Mouse (Mus musculus) small intestine, adult 10 weeks (tissue): Measurements from ENCODE around the gene Krt72. TPM values are rescaled to one million over a fixed set of nuclear protein-coding genes. Genes with fewer than 3 reads are reported as not detected.

ENCODE experiments used
- polyA plus RNA-seq: library from polyadenylated mRNA; stranded (reverse); fragments of 350-450 nt; fragmentation: Illumina TruSeq; extraction: RNeasy Lipid Tissue Mini Kit (QIAGEN cat#74804); gene quantifications from one replicate; pipeline ENCODE4 v1.2.3, GENCODE M21; 2014; ENCODE audit warnings: low replicate concordance

Gene Krt72
- polyA plus RNA-seq, result not detected

DNA sequence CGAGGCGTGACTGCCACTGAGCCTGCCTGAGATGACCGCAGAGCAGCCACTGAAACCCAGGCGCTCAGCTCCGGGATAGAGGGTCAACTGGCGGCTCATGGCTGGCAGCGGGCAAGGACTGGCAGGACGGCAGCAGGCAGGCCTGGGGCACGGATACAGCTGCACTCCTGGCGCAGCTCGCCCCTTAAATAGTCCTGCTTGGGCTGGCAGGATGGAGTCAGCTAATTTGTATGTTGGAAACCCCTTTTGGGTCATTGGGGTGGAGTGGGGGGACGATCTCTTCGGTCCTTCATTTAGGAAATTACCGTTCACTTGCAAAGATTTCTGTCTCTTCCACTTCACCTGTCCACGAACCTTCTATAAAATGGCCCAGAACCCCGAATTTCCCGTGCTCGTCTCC lies at the start of gene Krt72:
Krt72 (minus strand) TSS at position 101 of the 400 bp plus-strand sequence.

DNA sequence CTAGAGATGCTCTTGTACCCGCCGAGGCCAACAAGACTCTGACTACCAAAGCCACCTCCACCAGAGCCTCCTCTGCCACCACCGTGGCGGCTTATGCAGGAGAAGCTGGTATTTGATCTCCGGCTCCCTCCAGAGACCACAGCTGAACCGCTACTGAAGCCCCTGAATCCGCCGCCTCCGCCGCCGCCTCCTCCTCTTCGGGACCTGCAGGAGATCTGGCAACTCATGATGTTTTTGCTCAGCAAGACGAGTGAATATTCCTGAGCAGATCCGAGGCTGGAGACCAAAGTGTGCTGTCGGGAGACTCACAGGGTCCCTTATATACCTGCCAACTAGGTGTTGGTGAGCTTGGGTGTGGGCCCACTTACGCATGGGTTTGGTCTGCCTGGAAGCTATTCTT lies 31.6 kb upstream of the Krt72 start, which contains the start of gene Krt2:
Krt2 (minus strand) TSS at position 295 of the 400 bp plus-strand sequence.

DNA sequence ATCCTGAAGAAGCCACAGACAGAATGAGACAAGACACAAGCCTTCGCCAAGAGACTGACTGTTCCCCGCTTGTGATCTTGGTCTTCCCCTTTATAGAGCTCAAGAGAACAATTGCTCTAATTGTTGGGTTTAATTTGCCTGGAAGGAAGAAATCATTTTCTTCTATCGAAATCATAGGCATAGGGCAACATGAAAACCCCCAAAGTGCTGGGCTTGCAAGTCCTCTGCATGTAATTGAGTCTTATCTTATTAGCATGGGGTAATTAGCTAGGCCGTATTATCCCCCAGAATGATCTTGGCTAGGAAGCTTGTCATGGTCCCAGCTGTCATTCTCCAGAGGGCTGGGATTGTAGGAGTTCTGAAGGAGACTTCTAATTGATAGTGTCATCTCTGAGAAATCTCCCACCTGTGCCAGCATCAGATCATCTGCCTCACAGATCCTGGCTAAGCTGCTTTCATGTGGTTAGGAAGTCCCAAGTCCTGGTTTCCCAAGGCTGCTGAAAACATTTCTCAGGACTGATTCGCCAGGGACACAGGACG lies 16.1 kb upstream of the Krt72 start, which contains the start of gene Krt73:
Krt73 (minus strand) TSS at position 51 of the 540 bp plus-strand sequence.

DNA sequence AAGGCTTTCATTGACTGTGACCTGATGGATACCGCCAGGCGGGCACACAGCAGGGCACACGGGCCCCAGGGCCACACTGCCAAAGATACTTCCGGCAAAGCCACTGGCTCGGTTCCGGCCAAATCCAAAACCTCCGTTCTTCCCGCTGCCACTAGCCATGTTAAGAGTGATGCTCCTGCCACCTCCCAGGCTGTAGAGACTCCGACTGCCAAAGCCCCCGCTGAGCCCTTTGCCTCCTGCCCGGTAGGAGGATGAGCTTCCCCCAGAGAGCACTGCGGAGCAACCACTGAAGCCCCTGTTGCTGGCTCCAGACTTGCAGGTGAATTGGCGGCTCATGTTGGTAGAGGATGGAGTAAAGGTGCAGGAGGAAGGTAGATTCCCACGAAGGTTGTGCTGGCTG lies 43.5 kb downstream of the Krt72 start, which contains the start of gene Krt71:
Krt71 (minus strand) TSS at position 399 of the 400 bp plus-strand sequence.

Other genes starting within 250 kb of the Krt72 start
- not detected for gene Krt82, start 235.8 kb downstream of the Krt72 start, polyA plus RNA-seq
- gene Krt90, start 223.5 kb downstream of the Krt72 start, polyA plus RNA-seq, result not detected
- gene Krt75, start 212.6 kb downstream of the Krt72 start, polyA plus RNA-seq, result not detected
- gene Gm5414, start 158.3 kb downstream of the Krt72 start, polyA plus RNA-seq, result not detected
- gene Gm5478, start 139.1 kb downstream of the Krt72 start, polyA plus RNA-seq, result not detected
- gene Krt6b, start 106.2 kb downstream of the Krt72 start, polyA plus RNA-seq, result not detected
- gene Krt6a, start 92.2 kb downstream of the Krt72 start, polyA plus RNA-seq, result not detected
- not detected for gene Krt5, start 73.6 kb downstream of the Krt72 start, polyA plus RNA-seq
- gene Krt71, start 43.4 kb downstream of the Krt72 start, polyA plus RNA-seq, result not detected
- gene Krt73, start 15.9 kb upstream of the Krt72 start, polyA plus RNA-seq, result not detected
- not detected for gene Krt2, start 31.7 kb upstream of the Krt72 start, polyA plus RNA-seq
- not detected for gene Krt1, start 64.3 kb upstream of the Krt72 start, polyA plus RNA-seq
- gene Krt77, start 83.2 kb upstream of the Krt72 start, polyA plus RNA-seq, result not detected
- gene Krt76, start 106.5 kb upstream of the Krt72 start, polyA plus RNA-seq, result not detected
- not detected for gene Krt4, start 138.3 kb upstream of the Krt72 start, polyA plus RNA-seq
- not detected for gene Krt79, start 153.9 kb upstream of the Krt72 start, polyA plus RNA-seq
- not detected for gene Krt78, start 167.8 kb upstream of the Krt72 start, polyA plus RNA-seq
- 56.2 TPM for gene Krt8, start 218.0 kb upstream of the Krt72 start, polyA plus RNA-seq
- 1.4 TPM for gene Krt18, start 241.7 kb upstream of the Krt72 start, polyA plus RNA-seq